Mouse (Mus musculus) splenic B cell, adult 2 months (primary cell): Measurements from ENCODE around the gene Ap2b1.
"Not testable (repeated sequence)": the region's sequence is repeated elsewhere in the genome, so short reads cannot be mapped to it uniquely, and the experiment has no call there.

Source experiments
- DNase-seq: peaks from one replicate; pipeline ENCODE4 v3.0.0-alpha.2; 2011; ENCODE audit warnings: low read depth, low spot score
- H3K27me3 ChIP-seq: 2 replicates; pipeline ENCODE4 v1.6.1; 2012; ENCODE audit warnings: mild to moderate bottlenecking, low read length, moderate library complexity, mixed read lengths; ENCODE audit not compliant: control insufficient read depth, poor library complexity, insufficient read depth, severe bottlenecking
- H3K36me3 ChIP-seq: 2 replicates; pipeline ENCODE4 v1.6.1; 2012; ENCODE audit warnings: mild to moderate bottlenecking, low read length, moderate library complexity, mixed read lengths; ENCODE audit not compliant: control insufficient read depth, poor library complexity, insufficient read depth, severe bottlenecking

Ap2b1 gene

DNA sequence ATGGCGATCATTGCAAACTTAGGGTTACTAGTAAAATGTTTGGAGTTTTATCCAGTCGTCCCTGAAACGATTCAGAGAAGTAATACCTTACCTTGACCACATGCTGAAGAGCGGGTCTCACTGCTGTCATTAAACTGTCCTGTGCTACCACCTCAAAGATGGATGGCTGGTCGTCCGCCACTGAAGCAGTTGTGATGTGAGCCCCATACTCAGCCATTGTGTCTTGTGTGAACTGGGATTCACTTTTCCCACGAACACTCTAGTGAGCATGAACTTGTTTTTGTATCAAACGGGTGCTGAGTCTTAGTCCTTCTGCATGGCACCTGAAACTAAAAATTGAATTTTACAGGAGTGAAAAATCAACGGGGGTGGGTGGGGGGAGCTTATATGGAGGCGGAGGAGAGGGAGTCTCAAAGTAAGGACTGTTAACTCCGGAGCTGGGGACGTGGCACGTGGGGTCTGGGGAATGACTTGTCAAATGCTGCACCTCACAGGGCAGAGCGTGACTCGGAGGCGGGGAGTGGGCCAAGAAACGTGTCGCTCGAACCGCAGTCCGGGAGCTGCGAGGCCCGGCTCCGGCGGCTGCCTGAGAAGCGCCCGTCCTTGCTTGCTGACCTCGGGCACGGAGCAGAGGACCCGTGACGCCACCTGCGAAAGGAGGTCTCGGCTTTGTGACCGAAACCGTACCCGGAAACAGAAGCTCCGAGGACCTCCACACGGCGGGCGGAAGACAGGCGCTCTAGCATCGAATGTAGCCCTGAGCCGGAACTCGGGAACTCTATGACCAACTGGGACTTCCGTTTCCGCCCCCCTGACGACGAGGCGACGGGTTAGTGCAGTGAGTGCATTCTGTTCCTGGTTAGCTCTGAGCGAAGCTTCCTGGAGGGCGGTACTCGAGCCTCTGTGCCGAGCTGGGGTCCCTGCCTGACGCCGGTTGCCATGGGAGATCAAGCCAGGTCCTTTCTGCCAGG, at the start of gene Ap2b1:
Ap2b1 (plus strand) TSS at position 800 of the 971 bp plus-strand sequence.
- Histone ChIP-seq H3K36me3 (peaks cover 6% of the 10 kb centered on the region; the same call in 1 of the 2 replicates), H3K27me3 (no peaks in the 10 kb centered on the region)
- DNase-seq: peak; percentile 96

GRCm38 (mm10) chr11:83257211-83257610, 41.6 kb upstream of the Ap2b1 start:
- not testable (repeated sequence) for DNase-seq, H3K36me3 ChIP-seq, H3K27me3 ChIP-seq

DNA sequence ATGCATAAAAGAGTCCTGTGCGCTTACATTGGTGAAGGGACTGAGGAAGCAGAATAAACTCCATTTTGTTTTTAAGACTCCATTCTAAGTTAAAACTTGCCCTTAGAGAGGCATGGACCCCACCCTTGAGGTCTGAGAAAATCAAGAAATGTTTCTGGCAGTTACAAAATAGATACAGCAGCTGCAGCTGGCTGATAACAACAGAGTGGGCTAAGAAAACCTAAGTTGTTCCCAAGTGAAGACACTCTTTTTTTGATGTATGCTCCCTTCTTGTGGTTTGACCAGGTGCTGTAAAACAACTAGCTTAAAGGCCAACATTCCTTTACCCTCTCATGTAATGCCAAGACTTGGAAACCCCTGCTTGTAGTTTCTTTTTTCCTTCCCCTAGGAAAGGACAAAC, 36.2 kb upstream of the Ap2b1 start:
- no peak for DNase-seq

GRCm38 (mm10) chr11:83263146-83263545, 35.7 kb upstream of the Ap2b1 start:
- peak; percentile 54 for DNase-seq
- Histone ChIP-seq H3K36me3 (peaks cover 3% of the 10 kb centered on the region; the same call in 1 of the 2 replicates), H3K27me3 (no peaks in the 10 kb centered on the region)

More for the DNA sequence above, 36.2 kb upstream of the Ap2b1 start:
- H3K27me3 ChIP-seq: no peaks in the 10 kb centered on the region
- H3K36me3 ChIP-seq: peaks cover 3% of the 10 kb centered on the region; the same call in 1 of the 2 replicates

GRCm38 (mm10) chr11:83270842-83271150, 28.0 kb upstream of the Ap2b1 start:
- H3K27me3 ChIP-seq: no peaks in the 10 kb centered on the region
- H3K36me3 ChIP-seq: no peaks in the 10 kb centered on the region
- DNase-seq: no peak

DNA sequence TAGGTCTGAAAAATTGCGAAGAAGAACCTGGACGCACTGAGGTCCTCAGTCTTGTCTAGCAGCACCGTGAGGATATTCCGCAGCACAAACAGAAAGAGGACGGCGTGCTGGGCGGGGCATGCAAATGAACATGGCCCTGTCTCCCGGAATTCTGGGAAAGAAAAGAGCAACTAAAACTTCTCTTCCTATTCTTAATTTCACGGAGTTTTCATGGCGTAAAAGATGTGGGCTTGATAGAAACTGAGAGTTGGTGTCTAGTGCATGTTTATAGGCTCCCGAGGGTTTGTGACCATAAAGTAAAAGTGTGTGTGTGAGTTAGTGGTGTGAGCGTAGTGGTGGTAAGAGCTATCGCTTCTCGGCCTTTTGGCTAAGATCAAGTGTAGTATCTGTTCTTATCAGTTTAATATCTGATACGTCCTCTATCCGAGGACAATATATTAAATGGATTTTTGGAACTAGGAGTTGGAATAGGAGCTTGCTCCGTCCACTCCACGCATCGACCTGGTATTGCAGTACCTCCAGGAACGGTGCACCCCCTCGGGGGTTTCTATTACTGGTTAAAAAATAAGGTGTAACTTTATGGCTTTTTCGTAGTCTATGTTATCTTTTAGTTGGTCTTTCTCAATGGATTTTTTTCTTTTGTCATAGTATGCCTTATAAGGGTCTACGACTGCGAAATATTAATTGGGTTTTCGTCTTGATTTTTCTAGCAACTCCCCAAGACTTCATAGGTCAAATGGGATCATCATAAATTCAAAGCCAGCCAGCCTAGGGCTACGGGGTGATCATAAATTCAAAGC, 27.5 kb upstream of the Ap2b1 start:
- DNase-seq: peak; percentile 91
- H3K36me3 ChIP-seq: no peaks in the 10 kb centered on the region
- H3K27me3 ChIP-seq: no peaks in the 10 kb centered on the region

GRCm38 (mm10) chr11:83271951-83272843, 26.6 kb upstream of the Ap2b1 start:
- peak; percentile 76 for DNase-seq
- H3K36me3 ChIP-seq: no peaks in the 10 kb centered on the region
- H3K27me3 ChIP-seq: no peaks in the 10 kb centered on the region

DNA sequence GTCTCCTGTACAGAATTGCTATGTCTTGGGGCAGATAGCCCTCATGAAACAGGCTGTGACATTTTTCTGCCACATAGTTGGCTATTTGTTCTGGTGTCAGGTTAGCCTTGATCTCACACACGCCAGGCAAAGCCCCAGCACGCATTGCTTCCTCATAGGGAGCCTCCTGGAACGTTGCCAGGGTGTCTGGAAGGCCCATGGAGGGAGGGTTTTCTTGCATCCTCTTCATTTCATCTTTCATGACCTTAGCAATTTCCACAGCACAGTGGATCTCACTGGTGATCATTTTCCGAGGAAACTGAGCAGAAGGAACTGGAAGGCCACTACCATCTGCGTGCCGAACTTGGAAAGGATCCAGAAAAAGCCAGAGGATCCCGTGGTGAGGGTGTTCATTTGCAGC, 22.6 kb upstream of the Ap2b1 start:
- no peak for DNase-seq
- Histone ChIP-seq H3K27me3 (no peaks in the 10 kb centered on the region), H3K36me3 (no peaks in the 10 kb centered on the region)

DNA sequence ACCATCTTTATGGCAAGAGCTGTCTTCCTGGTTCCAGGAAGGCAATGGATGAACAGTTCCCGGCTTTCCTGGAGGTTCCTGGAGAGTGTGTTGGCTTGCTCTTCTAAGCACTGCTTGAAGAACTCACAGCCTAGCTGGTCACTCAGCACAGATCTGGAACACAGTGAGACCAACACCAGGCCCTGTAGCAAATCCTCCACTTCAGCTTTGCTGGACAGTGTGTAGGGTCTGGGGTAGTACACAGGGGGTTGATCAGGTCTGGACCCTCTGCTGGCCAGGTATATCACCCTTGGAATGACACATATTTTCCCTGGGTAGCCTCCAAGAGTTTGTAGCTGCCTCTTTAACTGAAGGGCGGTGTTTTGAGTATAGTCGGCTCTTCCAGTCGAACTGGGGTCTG, 19.8 kb upstream of the Ap2b1 start:
- no peak for DNase-seq
- Histone ChIP-seq H3K36me3 (no peaks in the 10 kb centered on the region), H3K27me3 (no peaks in the 10 kb centered on the region)

DNA sequence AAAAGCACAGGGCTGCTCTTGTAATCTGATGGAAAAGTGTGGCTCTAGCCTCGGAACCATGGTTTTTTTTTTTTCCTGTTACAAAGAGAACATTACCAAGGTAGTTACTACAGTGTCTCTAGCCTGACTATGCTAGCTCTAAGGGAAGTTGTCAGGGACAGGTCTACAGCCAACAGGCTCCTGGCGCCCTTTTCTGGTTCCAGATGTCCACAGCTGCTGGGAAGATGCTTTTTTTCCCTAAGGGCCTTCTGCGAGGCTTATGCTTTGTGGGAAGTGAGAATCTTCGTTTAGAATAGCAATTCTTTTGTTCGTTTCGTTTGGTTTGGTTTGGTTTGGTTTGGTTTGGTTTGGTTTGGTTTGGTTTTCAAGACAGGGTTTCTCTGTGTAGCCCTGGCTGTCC, 19.1 kb upstream of the Ap2b1 start:
- DNase-seq: no peak
- no peaks in the 10 kb centered on the region for H3K36me3 ChIP-seq

DNA sequence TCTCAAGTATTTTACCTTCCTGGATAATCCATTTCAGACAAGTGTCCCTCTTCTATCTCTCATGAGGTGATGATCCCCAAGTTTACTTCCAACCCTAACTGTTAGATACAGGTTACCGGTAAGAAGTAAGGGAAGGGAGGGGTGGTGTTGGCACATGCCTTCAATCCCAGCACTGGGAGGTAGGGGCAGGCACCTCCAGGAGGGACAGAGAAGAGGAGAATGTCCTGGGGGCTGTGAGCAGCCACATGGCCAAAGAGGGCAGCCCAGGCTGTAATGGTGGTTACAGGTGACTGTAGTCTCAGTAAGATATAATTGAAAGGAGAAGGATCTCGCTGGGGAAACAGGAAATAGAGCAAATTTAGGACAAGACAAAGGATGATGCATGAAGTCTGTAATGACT, 16.7 kb upstream of the Ap2b1 start:
- no peak for DNase-seq
- Histone ChIP-seq H3K36me3 (no peaks in the 10 kb centered on the region), H3K27me3 (no peaks in the 10 kb centered on the region)

More for the DNA sequence above, 19.1 kb upstream of the Ap2b1 start:
- no peaks in the 10 kb centered on the region for H3K27me3 ChIP-seq

DNA sequence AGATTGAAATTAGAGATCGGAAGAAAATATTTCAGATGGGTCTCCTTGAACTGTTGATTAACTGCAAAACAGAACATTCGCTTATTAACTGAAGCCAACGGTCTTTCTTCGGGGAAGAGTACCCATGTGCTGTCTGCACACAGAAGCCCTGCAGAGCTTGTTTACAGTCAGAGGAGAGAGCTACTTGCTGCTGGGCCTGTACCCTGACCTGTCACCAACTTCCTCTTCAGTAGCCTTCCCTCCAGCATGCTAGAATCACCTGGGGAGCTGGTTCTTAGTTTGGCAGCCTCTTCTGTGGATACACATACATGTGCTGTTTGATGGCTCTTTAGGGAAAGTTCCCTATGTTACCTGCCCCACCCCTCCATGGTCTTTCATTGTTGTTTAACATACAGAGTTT, 13.2 kb upstream of the Ap2b1 start:
- H3K27me3 ChIP-seq: no peaks in the 10 kb centered on the region
- DNase-seq: no peak
- H3K36me3 ChIP-seq: no peaks in the 10 kb centered on the region

- no peak for DNase-seq
Measured at GRCm38 (mm10) chr11:83286566-83286965, 12.3 kb upstream of the Ap2b1 start, which contains the start of gene Slfn14. Gene Slfn14, minus strand, starts transcription at chr11:83286726.

DNA sequence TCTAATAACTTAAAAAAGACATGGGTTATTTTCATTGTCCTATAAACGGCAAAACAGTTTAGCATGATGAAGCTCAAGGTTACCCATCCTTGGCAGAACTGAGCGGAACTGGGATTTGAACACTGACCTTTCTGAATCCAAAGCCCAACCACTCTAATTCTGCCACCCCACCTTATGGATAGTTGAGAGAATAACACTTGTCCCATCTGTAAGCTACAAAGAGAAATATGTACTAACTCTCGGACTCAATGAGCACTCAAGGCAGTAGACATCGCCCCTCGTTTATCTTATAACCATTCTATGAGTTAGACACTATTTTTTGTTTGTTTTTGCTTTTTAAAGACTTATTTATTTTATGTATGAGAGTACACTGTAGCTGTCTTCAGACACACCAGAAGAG, 9.8 kb upstream of the Ap2b1 start:
- Histone ChIP-seq H3K36me3 (no peaks in the 10 kb centered on the region), H3K27me3 (no peaks in the 10 kb centered on the region)
- no peak for DNase-seq

More at GRCm38 (mm10) chr11:83286566-83286965, 12.3 kb upstream of the Ap2b1 start, which contains the start of gene Slfn14:
- Histone ChIP-seq H3K36me3 (no peaks in the 10 kb centered on the region), H3K27me3 (no peaks in the 10 kb centered on the region)
